Mouse (Mus musculus) CH12.LX (cell line): ENCODE measurements at regions not wholly inside any gene's neighbourhood (a gene's known extent, or its start where the extent isn't known, plus 50 kb on each side); places are given as distances from the start of the nearest gene placed in this dataset.

Source experiments
- CTCF ChIP-seq, 2 experiments: IDR thresholded peaks in 1 of 2; conservative IDR thresholded peaks in 1 of 2; 2 replicates each; pipeline ENCODE4 v1.5.1; 2011 to 2012; ENCODE audit warnings: low read depth in 2 of 2, low read length in 2 of 2, improper control_type of control experiment in 1 of 2, inconsistent platforms in 1 of 2, mild to moderate bottlenecking in 1 of 2, moderate library complexity in 1 of 2
- ETS1 ChIP-seq: conservative IDR thresholded peaks from 2 replicates; pipeline ENCODE4 v1.6.1; 2012; ENCODE audit warnings: low read depth, mild to moderate bottlenecking, inconsistent platforms, low read length, improper control_type of control experiment, moderate library complexity
- IRF4 ChIP-seq: IDR thresholded peaks from 2 replicates; pipeline ENCODE4 v1.6.1; 2014; ENCODE audit warnings: low read depth, mild to moderate bottlenecking, inconsistent platforms, low read length, improper control_type of control experiment
- POLR2A ChIP-seq: IDR thresholded peaks from 2 replicates; pipeline ENCODE4 v1.6.1; 2011; ENCODE audit warnings: low read depth, mild to moderate bottlenecking, improper control_type of control experiment, low read length
- RAD21 ChIP-seq: IDR thresholded peaks from 2 replicates; pipeline ENCODE4 v1.6.1; 2011; ENCODE audit warnings: low read depth, mild to moderate bottlenecking, low read length, improper control_type of control experiment, moderate library complexity
- ZMIZ1 ChIP-seq: IDR thresholded peaks from 2 replicates; pipeline ENCODE4 v1.6.1; 2012; ENCODE audit warnings: low read depth, mild to moderate bottlenecking, inconsistent platforms, low read length, improper control_type of control experiment

DNA sequence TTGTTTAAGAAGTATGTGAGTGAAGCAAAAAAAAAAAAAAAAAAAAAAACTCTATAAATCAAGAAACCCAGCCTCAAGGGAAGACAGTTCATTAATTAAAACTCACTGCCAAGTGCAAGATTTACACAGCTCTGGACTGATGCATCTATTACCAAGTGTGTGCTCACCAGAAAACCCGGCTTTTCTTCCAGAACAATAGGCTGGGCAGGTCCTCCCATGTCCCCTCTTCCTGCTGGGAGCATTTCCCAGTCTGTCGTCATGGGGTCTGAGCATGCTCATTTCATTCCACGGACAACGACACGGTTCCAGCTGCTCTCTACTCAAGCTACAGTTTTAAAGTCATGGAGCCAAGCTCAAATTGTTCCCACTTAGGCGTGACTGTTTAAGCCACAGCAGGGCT, 183.6 kb upstream of the Arid2 start:
- no peak for TF ChIP-seq IRF4
- TF ChIP-seq RAD21, result no peak
- no peak for TF ChIP-seq POLR2A
- TF ChIP-seq ETS1, result no peak
- no peak for TF ChIP-seq ZMIZ1
- no peak for TF ChIP-seq CTCF (conservative IDR thresholded peaks at IDR 0.05 in 1 of 2, IDR thresholded peaks at IDR 0.05 in 1 of 2; ENCODE audit: low read depth in 2 of 2, low read length in 2 of 2)
